Mouse (Mus musculus) layer of hippocampus, postnatal 25 days (tissue): ENCODE data around the gene 1700022I11Rik. TPM values are rescaled to one million over a fixed set of nuclear protein-coding genes. Genes with fewer than 3 reads are reported as not detected.

ENCODE experiments used
- DNase-seq, 2 experiments: peaks; one replicate each; pipeline ENCODE4 v3.0.0; 2022; ENCODE audit warnings: mixed read lengths in 2 of 2, low spot score in 1 of 2; ENCODE audit errors: extremely low spot score in 1 of 2
- total RNA-seq, 2 experiments: library from RNA; stranded (reverse); gene quantifications; 2 replicates each; pipeline ENCODE4 v1.2.3; 2021

Gene 1700022I11Rik
- total RNA-seq, 2 experiments from 2014 or later: not detected

GRCm38 (mm10) chr4:43031237-43031995, 62.0 kb downstream of the 1700022I11Rik start, which contains the start of gene Stoml2:
Stoml2 (minus strand) TSS chr4:43031710.
- DNase-seq: peak; percentile 77 to 82

GRCm38 (mm10) chr4:43032501-43032900, 63.1 kb downstream of the 1700022I11Rik start:
- no peak for DNase-seq

Other genes with a start within 250 kb of the 1700022I11Rik start
- 1 to 10 TPM in 1 of 2 experiments, under 1 TPM in 1; 0.49 to 2.7 TPM for gene 4930578G10Rik, start 234.1 kb upstream of the 1700022I11Rik start, total RNA-seq
- under 1 TPM in 1 of 2 experiments, not detected in 1; 0.86 TPM for gene Ccl19, start 213.0 kb upstream of the 1700022I11Rik start, total RNA-seq
- gene Ccl21a, start 195.6 kb upstream of the 1700022I11Rik start, total RNA-seq: not detected
- gene Fam205a1, start 115.7 kb upstream of the 1700022I11Rik start, total RNA-seq: under 1 TPM; 0.12 to 0.20 TPM
- under 1 TPM; 0.64 to 0.80 TPM for gene Gm12394, start 112.8 kb upstream of the 1700022I11Rik start, total RNA-seq
- under 1 TPM; 0.64 to 0.87 TPM for gene Fam205c, start 95.4 kb upstream of the 1700022I11Rik start, total RNA-seq
- 100 to 1,000 TPM; 137 to 149 TPM for gene Phf24, start 52.9 kb upstream of the 1700022I11Rik start, total RNA-seq
- 100 to 1,000 TPM; 208 to 224 TPM for gene Dnajb5, start 19.8 kb upstream of the 1700022I11Rik start, total RNA-seq
- gene Vcp, start 30.9 kb downstream of the 1700022I11Rik start, total RNA-seq: 100 to 1,000 TPM; 191 to 201 TPM
- 1 to 10 TPM; 7.7 to 8.7 TPM for gene Fancg, start 40.9 kb downstream of the 1700022I11Rik start, total RNA-seq
- 10 to 100 TPM; 33.9 TPM for gene Pigo, start 56.2 kb downstream of the 1700022I11Rik start, total RNA-seq
- gene Stoml2, start 62.1 kb downstream of the 1700022I11Rik start, total RNA-seq: 100 to 1,000 TPM in 1 of 2 experiments, 10 to 100 TPM in 1; 85.6 to 108 TPM
- 10 to 100 TPM; 32.9 to 37.7 TPM for gene Fam214b, start 76.6 kb downstream of the 1700022I11Rik start, total RNA-seq
- 10 to 100 TPM; 32.7 to 49.6 TPM for gene Unc13b, start 89.3 kb downstream of the 1700022I11Rik start, total RNA-seq